Mouse (Mus musculus): ENCODE results near the gene Gm49510. TPM values are rescaled to one million over a fixed set of nuclear protein-coding genes. Genes with fewer than 3 reads are reported as not detected.

The Gm49510 gene
- polyA plus RNA-seq, 1 experiment, result not detected

- TF ChIP-seq POLR2A (IDR thresholded peaks at IDR 0.05; ENCODE audit: insufficient read depth, low read depth, low read length) (no peak), CTCF (IDR thresholded peaks at IDR 0.05; ENCODE audit: insufficient read depth, low read depth, low read length) (peak; percentile 40; the same call in 1 of the 2 replicates)
- Histone ChIP-seq H3K4me3 (ENCODE audit: insufficient read depth, low read depth, low read length) (no peak overlapping the region), H3K4me1 (ENCODE audit: control insufficient read depth, insufficient read depth, low read length) (peaks cover 26% of the 10 kb centered on the region), H3K27ac (ENCODE audit: insufficient read depth, low read depth, low read length) (no peak overlapping the region)
- WGBS, result 3% methylated on average over 2 of the region's 2 CpGs
These were observed 3.8 kb downstream of the Gm49510 start for GRCm38 (mm10) chr15:78903243-78903642.

- TF ChIP-seq CTCF (IDR thresholded peaks at IDR 0.05; ENCODE audit: insufficient read depth, low read depth, low read length), result no peak
- no peak for TF ChIP-seq POLR2A (IDR thresholded peaks at IDR 0.05; ENCODE audit: insufficient read depth, low read depth, low read length)
- WGBS, result 86% methylated on average over 7 of the region's 7 CpGs
- Histone ChIP-seq H3K4me3 (ENCODE audit: insufficient read depth, low read depth, low read length) (no peak overlapping the region), H3K4me1 (ENCODE audit: control insufficient read depth, insufficient read depth, low read length) (peaks cover 4% of the 10 kb centered on the region), H3K27ac (ENCODE audit: insufficient read depth, low read depth, low read length) (no peak overlapping the region)
These were observed 8.9 kb downstream of the Gm49510 start for GRCm38 (mm10) chr15:78908399-78908798.

GRCm38 (mm10) chr15:78908982-78909381, 9.5 kb downstream of the Gm49510 start:
- 87% methylated on average over 8 of the region's 8 CpGs for WGBS
- no peak for TF ChIP-seq CTCF (IDR thresholded peaks at IDR 0.05; ENCODE audit: insufficient read depth, low read depth, low read length)
- TF ChIP-seq POLR2A (IDR thresholded peaks at IDR 0.05; ENCODE audit: insufficient read depth, low read depth, low read length), result no peak
- Histone ChIP-seq H3K4me1 (ENCODE audit: control insufficient read depth, insufficient read depth, low read length) (peaks cover 3% of the 10 kb centered on the region), H3K4me3 (ENCODE audit: insufficient read depth, low read depth, low read length) (no peak overlapping the region), H3K27ac (ENCODE audit: insufficient read depth, low read depth, low read length) (no peak overlapping the region)

- 39% methylated on average over 9 of the region's 9 CpGs for WGBS
- peaks cover 18% of the 10 kb centered on the region for H3K4me1 ChIP-seq (ENCODE audit: control insufficient read depth, insufficient read depth, low read length)
- TF ChIP-seq CTCF (IDR thresholded peaks at IDR 0.05; ENCODE audit: insufficient read depth, low read depth, low read length), result no peak
- no peak for TF ChIP-seq POLR2A (IDR thresholded peaks at IDR 0.05; ENCODE audit: insufficient read depth, low read depth, low read length)
- H3K27ac ChIP-seq (ENCODE audit: insufficient read depth, low read depth, low read length), result no peak overlapping the region
- no peak overlapping the region for H3K4me3 ChIP-seq (ENCODE audit: insufficient read depth, low read depth, low read length)
These were observed 12.6 kb downstream of the Gm49510 start for GRCm38 (mm10) chr15:78912040-78912439.

- H3K4me1 ChIP-seq (ENCODE audit: control insufficient read depth, insufficient read depth, low read length), result peaks cover 29% of the 10 kb centered on the region
- H3K27ac ChIP-seq (ENCODE audit: insufficient read depth, low read depth, low read length), result peak within 1 kb of the TSS; percentile 78
- TF ChIP-seq POLR2A (IDR thresholded peaks at IDR 0.05; ENCODE audit: insufficient read depth, low read depth, low read length) (peak; percentile 99), CTCF (IDR thresholded peaks at IDR 0.05; ENCODE audit: insufficient read depth, low read depth, low read length) (no peak)
- WGBS, result under 1% methylated on average over 51 of the region's 51 CpGs
- H3K4me3 ChIP-seq (ENCODE audit: insufficient read depth, low read depth, low read length), result peak within 1 kb of the TSS; percentile 69
These were observed 14.2 kb downstream of the Gm49510 start, which contains the start of gene Pdxp for GRCm38 (mm10) chr15:78913632-78914090. Gene Pdxp (plus strand): TSS chr15:78913919.

GRCm38 (mm10) chr15:78914091-78914822, 14.8 kb downstream of the Gm49510 start:
- Histone ChIP-seq H3K27ac (ENCODE audit: insufficient read depth, low read depth, low read length) (peak overlapping the region; percentile 60), H3K4me1 (ENCODE audit: control insufficient read depth, insufficient read depth, low read length) (peaks cover 32% of the 10 kb centered on the region), H3K4me3 (ENCODE audit: insufficient read depth, low read depth, low read length) (peak overlapping the region; percentile 69)
- no peak for TF ChIP-seq POLR2A (IDR thresholded peaks at IDR 0.05; ENCODE audit: insufficient read depth, low read depth, low read length)
- no peak for TF ChIP-seq CTCF (IDR thresholded peaks at IDR 0.05; ENCODE audit: insufficient read depth, low read depth, low read length)
- under 1% methylated on average over 86 of the region's 87 CpGs for WGBS

GRCm38 (mm10) chr15:78914823-78915659, 15.6 kb downstream of the Gm49510 start:
- Histone ChIP-seq H3K27ac (ENCODE audit: insufficient read depth, low read depth, low read length) (peak overlapping the region; percentile 60), H3K4me3 (ENCODE audit: insufficient read depth, low read depth, low read length) (peak overlapping the region; percentile 69), H3K4me1 (ENCODE audit: control insufficient read depth, insufficient read depth, low read length) (peaks cover 35% of the 10 kb centered on the region)
- TF ChIP-seq POLR2A (IDR thresholded peaks at IDR 0.05; ENCODE audit: insufficient read depth, low read depth, low read length), result no peak
- no peak for TF ChIP-seq CTCF (IDR thresholded peaks at IDR 0.05; ENCODE audit: insufficient read depth, low read depth, low read length)
- 40% methylated on average over 8 of the region's 8 CpGs for WGBS

- Histone ChIP-seq H3K4me1 (ENCODE audit: control insufficient read depth, insufficient read depth, low read length) (peaks cover 38% of the 10 kb centered on the region), H3K27ac (ENCODE audit: insufficient read depth, low read depth, low read length) (peak overlapping the region; percentile 30; the same call in 1 of the 2 replicates), H3K4me3 (ENCODE audit: insufficient read depth, low read depth, low read length) (peak overlapping the region; percentile 69)
- 4% methylated on average over 8 of the region's 8 CpGs for WGBS
- TF ChIP-seq POLR2A (IDR thresholded peaks at IDR 0.05; ENCODE audit: insufficient read depth, low read depth, low read length) (no peak), CTCF (IDR thresholded peaks at IDR 0.05; ENCODE audit: insufficient read depth, low read depth, low read length) (peak; percentile 48)
These were observed 16.2 kb downstream of the Gm49510 start for GRCm38 (mm10) chr15:78915660-78916017.
